Mouse (Mus musculus): ENCODE data around the gene Serpina1b. TPM values are rescaled to one million over a fixed set of nuclear protein-coding genes. Genes with fewer than 3 reads are reported as not detected.

Serpina1b gene
- total and polyA plus RNA-seq, 2 experiments from 2014 or later, result 0.23 to 2.7 TPM

DNA sequence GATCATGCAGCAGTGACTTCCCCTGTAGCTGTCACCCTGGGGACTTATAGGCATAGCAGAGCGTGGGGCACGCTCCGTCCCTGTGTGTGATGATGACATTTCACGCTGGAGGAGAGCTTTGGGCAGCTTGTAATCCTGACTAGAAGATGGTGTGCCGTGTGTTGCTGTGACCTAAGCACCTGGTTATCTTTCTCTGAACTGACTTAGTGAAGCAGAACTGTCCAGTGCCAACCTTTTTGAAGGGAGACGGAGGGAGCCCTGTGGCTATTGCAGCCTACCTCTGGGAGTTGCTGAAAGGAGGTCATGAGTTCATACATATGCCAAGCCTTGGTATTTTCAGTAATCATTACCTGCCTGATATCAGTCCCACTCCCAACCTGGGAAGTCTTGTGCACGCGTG, 134.7 kb downstream of the Serpina1b start, which contains the start of gene Serpina1f:
Gene Serpina1f (minus strand): TSS at position 101 of the 400 bp plus-strand sequence.
- Histone ChIP-seq H3K4me2 (ENCODE audit: low read depth, low read length) (no peak within 1 kb of the TSS), H3K27me3 (ENCODE audit: control insufficient read depth, insufficient read depth, low read length) (no peaks in the 10 kb centered on the region), H3K4me1 (ENCODE audit: control insufficient read depth, insufficient read depth) (no peaks in the 10 kb centered on the region), H3K36me3 (replicated peaks; ENCODE audit: control insufficient read depth, insufficient read depth, low read length) (no peaks in the 10 kb centered on the region), H3K4me3 (ENCODE audit: low read depth, low read length) (no peak within 1 kb of the TSS), H3K27ac (ENCODE audit: low read depth) (no peak within 1 kb of the TSS), H3K9me3 (replicated peaks; ENCODE audit: control insufficient read depth, low read length) (no peaks in the 10 kb centered on the region), H3K9ac (replicated peaks; ENCODE audit: low read depth, low read length) (no peak within 1 kb of the TSS)
- 77% methylated on average over 8 of the region's 8 CpGs for WGBS
- DNase-seq (ENCODE audit: low spot score) (no peak), ATAC-seq (ENCODE audit: insufficient read depth, low read depth) (no peak)
- TF ChIP-seq EP300 (IDR thresholded peaks at IDR 0.05; ENCODE audit: low read depth), result no peak
- TF ChIP-seq CTCF (IDR thresholded peaks at IDR 0.05; ENCODE audit: low read depth), result no peak

DNA sequence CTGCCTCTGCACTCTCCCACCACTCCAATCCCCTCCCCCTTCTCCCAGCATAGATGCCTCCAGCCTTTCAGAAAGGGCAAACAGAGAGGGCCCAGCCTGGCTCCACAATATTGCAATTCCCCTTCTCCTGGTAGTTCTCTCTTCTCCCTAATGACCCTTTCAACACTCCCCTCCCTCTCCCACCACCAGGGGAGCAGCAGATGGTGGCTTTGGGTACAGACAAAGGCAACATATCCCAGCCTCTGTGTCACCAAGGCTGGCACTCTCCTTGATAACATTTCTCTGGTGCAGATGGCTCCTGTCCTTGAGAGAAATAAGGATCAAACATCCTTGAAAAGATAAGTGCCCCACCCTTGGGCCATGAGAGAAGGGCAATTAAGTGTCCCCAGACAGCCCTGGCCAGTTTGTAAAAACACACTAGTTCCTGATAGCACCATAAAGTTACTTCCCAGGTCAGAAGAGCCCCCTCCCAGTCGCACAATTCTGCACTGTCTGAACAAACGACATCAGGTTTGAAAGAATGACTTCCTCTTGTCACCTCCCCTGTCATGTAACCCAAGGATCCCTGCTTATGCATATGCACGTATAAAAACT, 141.9 kb downstream of the Serpina1b start:
- Histone ChIP-seq H3K27ac (ENCODE audit: low read depth) (no peak overlapping the region), H3K9me3 (replicated peaks; ENCODE audit: control insufficient read depth, low read length) (no peaks in the 10 kb centered on the region), H3K9ac (replicated peaks; ENCODE audit: low read depth, low read length) (no peak overlapping the region), H3K27me3 (ENCODE audit: control insufficient read depth, insufficient read depth, low read length) (no peaks in the 10 kb centered on the region), H3K4me1 (ENCODE audit: control insufficient read depth, insufficient read depth) (no peaks in the 10 kb centered on the region), H3K36me3 (replicated peaks; ENCODE audit: control insufficient read depth, insufficient read depth, low read length) (no peaks in the 10 kb centered on the region), H3K4me2 (ENCODE audit: low read depth, low read length) (no peak overlapping the region), H3K4me3 (ENCODE audit: low read depth, low read length) (no peak overlapping the region)
- TF ChIP-seq CTCF (IDR thresholded peaks at IDR 0.05; ENCODE audit: low read depth) (no peak), EP300 (IDR thresholded peaks at IDR 0.05; ENCODE audit: low read depth) (no peak)
- 21% methylated on average over 3 of the region's 3 CpGs for WGBS
- DNase-seq (ENCODE audit: low spot score) (no peak), ATAC-seq (ENCODE audit: insufficient read depth, low read depth) (no peak)

DNA sequence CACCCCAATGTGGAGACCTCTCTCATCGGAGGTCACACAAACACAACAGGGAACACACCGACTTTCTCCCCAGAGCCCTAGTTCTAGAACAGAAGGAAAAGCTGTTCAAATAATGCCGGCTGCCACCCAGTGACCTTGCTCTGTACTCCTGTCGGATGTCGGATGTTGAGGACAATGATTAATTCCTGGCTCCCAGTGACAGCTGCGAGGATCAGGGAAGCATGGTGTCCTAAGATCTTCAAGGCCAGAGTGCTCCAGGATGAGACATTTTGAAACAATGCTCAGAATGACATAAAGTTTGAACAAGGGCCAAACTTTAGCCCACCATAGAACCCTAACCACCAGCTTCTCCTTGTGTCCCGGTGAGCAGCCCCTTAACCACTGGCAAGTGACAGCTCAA, 143.2 kb downstream of the Serpina1b start:
- ATAC-seq (ENCODE audit: insufficient read depth, low read depth) (no peak), DNase-seq (ENCODE audit: low spot score) (no peak)
- Histone ChIP-seq H3K36me3 (replicated peaks; ENCODE audit: control insufficient read depth, insufficient read depth, low read length) (no peaks in the 10 kb centered on the region), H3K27me3 (ENCODE audit: control insufficient read depth, insufficient read depth, low read length) (no peaks in the 10 kb centered on the region), H3K4me3 (ENCODE audit: low read depth, low read length) (no peak overlapping the region), H3K9me3 (replicated peaks; ENCODE audit: control insufficient read depth, low read length) (no peaks in the 10 kb centered on the region), H3K27ac (ENCODE audit: low read depth) (no peak overlapping the region), H3K4me2 (ENCODE audit: low read depth, low read length) (no peak overlapping the region), H3K9ac (replicated peaks; ENCODE audit: low read depth, low read length) (no peak overlapping the region), H3K4me1 (ENCODE audit: control insufficient read depth, insufficient read depth) (no peaks in the 10 kb centered on the region)
- TF ChIP-seq CTCF (IDR thresholded peaks at IDR 0.05; ENCODE audit: low read depth), result no peak
- TF ChIP-seq EP300 (IDR thresholded peaks at IDR 0.05; ENCODE audit: low read depth), result no peak
- 56% methylated on average over 7 of the region's 7 CpGs for WGBS

DNA sequence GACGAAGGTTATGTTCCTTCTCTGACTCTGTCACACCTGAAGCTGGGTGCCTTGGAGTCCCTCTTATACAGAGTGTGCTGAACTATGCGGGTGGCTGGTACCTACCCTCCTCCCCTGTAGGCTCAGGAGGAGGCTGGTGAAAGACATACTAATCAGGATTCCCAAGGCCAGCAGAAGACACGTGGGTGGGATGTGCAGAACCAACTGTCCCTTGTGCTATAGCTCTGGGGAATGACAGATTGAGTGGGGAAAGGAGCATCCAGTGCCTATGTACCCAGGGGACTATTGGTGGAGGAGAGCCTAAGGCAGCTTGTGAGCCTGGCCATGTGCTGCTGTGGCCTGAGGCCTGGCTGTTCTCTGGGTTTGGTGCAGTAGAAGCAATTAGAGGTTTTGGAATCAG, 144.1 kb downstream of the Serpina1b start:
- DNase-seq (ENCODE audit: low spot score) (no peak), ATAC-seq (ENCODE audit: insufficient read depth, low read depth) (no peak)
- H3K4me1 ChIP-seq (ENCODE audit: control insufficient read depth, insufficient read depth), result no peaks in the 10 kb centered on the region
- WGBS, result 73% methylated on average over 3 of the region's 3 CpGs
- H3K36me3 ChIP-seq (replicated peaks; ENCODE audit: control insufficient read depth, insufficient read depth, low read length), result no peaks in the 10 kb centered on the region
- H3K27ac ChIP-seq (ENCODE audit: low read depth), result no peak overlapping the region
- H3K4me2 ChIP-seq (ENCODE audit: low read depth, low read length), result no peak overlapping the region
- no peaks in the 10 kb centered on the region for H3K9me3 ChIP-seq (replicated peaks; ENCODE audit: control insufficient read depth, low read length)
- no peak overlapping the region for H3K4me3 ChIP-seq (ENCODE audit: low read depth, low read length)
- H3K27me3 ChIP-seq (ENCODE audit: control insufficient read depth, insufficient read depth, low read length), result no peaks in the 10 kb centered on the region
- TF ChIP-seq CTCF (IDR thresholded peaks at IDR 0.05; ENCODE audit: low read depth) (no peak), EP300 (IDR thresholded peaks at IDR 0.05; ENCODE audit: low read depth) (no peak)
- no peak overlapping the region for H3K9ac ChIP-seq (replicated peaks; ENCODE audit: low read depth, low read length)

DNA sequence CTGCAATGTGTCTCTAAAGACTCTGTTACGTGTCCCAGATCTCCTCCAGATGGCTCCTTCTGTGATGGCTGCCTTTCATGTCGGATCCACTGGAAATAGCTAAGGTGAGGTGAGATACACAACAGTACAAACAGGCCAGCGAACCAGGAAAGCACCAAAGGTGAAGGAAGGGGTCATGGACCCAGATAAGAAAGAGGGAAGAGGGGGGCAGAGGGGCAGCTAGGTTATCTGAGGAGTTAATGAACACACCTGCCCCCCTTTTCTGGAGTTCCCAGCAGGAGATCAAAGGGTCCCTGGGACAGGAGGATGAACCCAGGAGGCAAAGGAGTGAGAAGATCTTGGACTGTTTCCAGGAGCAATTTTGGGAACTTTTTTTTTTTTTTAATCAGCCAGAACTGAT, 144.8 kb downstream of the Serpina1b start:
- Histone ChIP-seq H3K4me2 (ENCODE audit: low read depth, low read length) (no peak overlapping the region), H3K4me3 (ENCODE audit: low read depth, low read length) (no peak overlapping the region), H3K27ac (ENCODE audit: low read depth) (no peak overlapping the region), H3K4me1 (ENCODE audit: control insufficient read depth, insufficient read depth) (no peaks in the 10 kb centered on the region), H3K9ac (replicated peaks; ENCODE audit: low read depth, low read length) (no peak overlapping the region), H3K27me3 (ENCODE audit: control insufficient read depth, insufficient read depth, low read length) (no peaks in the 10 kb centered on the region), H3K9me3 (replicated peaks; ENCODE audit: control insufficient read depth, low read length) (no peaks in the 10 kb centered on the region), H3K36me3 (replicated peaks; ENCODE audit: control insufficient read depth, insufficient read depth, low read length) (no peaks in the 10 kb centered on the region)
- DNase-seq (ENCODE audit: low spot score), result no peak
- 44% methylated on average over 3 of the region's 3 CpGs for WGBS
- no peak for ATAC-seq (ENCODE audit: insufficient read depth, low read depth)
- no peak for TF ChIP-seq EP300 (IDR thresholded peaks at IDR 0.05; ENCODE audit: low read depth)
- TF ChIP-seq CTCF (IDR thresholded peaks at IDR 0.05; ENCODE audit: low read depth), result no peak

DNA sequence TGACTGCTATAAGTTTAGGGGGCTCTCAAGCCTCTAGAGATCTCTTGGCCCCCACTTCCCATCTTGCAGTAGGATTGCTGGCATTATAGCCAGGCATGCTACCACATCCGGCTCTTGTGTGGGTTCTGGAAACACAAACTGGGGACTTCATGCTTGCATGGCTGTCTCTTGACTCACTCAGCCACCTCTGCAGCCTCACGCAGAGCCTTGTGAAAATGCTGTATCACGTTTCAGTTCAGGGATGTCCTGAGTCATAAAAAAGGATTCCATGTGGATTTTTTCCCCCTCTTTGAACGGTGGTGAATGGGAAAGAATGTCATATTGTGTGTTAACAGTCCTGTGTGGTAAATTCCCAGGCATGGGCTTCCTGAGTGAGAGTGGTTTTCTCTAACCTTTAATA, 146.4 kb downstream of the Serpina1b start:
- H3K36me3 ChIP-seq (replicated peaks; ENCODE audit: control insufficient read depth, insufficient read depth, low read length), result no peaks in the 10 kb centered on the region
- no peak overlapping the region for H3K4me2 ChIP-seq (ENCODE audit: low read depth, low read length)
- no peaks in the 10 kb centered on the region for H3K27me3 ChIP-seq (ENCODE audit: control insufficient read depth, insufficient read depth, low read length)
- H3K27ac ChIP-seq (ENCODE audit: low read depth), result no peak overlapping the region
- ATAC-seq (ENCODE audit: insufficient read depth, low read depth) (no peak), DNase-seq (ENCODE audit: low spot score) (no peak)
- WGBS, result 50% methylated on average over 4 of the region's 4 CpGs
- TF ChIP-seq CTCF (IDR thresholded peaks at IDR 0.05; ENCODE audit: low read depth), result no peak
- H3K9ac ChIP-seq (replicated peaks; ENCODE audit: low read depth, low read length), result no peak overlapping the region
- no peaks in the 10 kb centered on the region for H3K4me1 ChIP-seq (ENCODE audit: control insufficient read depth, insufficient read depth)
- H3K9me3 ChIP-seq (replicated peaks; ENCODE audit: control insufficient read depth, low read length), result no peaks in the 10 kb centered on the region
- H3K4me3 ChIP-seq (ENCODE audit: low read depth, low read length), result no peak overlapping the region
